Mouse (Mus musculus): ENCODE measurements around the gene Trem3. TPM values are rescaled to one million over a fixed set of nuclear protein-coding genes. Genes with fewer than 3 reads are reported as not detected.

Trem3 gene
- polyA plus RNA-seq, 1 experiment from 2014 or later = not detected

DNA sequence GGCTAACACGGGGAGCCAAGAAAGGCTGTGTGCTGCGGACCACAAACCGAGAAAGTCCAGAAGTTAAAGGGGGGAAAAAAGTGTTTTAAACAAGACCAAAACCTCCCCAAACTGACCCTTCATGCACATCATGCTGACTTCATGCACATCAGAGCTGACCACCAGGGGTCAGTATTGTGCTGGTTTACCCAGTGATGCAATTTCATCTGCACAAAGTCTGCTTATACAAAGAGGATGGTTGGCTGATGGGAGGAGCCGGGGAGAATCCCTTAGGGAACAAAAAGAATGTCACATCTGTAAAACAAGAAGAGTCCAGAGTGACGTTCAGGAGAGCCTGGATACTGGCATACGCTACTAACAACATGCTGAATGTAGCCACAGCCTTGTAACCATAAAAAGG is 27.3 kb downstream of the Trem3 start:
- Histone ChIP-seq H3K27me3 (no peaks in the 10 kb centered on the region), H3K4me2 (replicated peaks) (no peak overlapping the region), H3K27ac (no peak overlapping the region), H3K9ac (no peak overlapping the region), H3K4me1 (no peaks in the 10 kb centered on the region), H3K36me3 (no peaks in the 10 kb centered on the region), H3K4me3 (no peak overlapping the region), H3K9me3 (replicated peaks) (no peaks in the 10 kb centered on the region)
- no peak for ATAC-seq (ENCODE audit: low FRiP score)
- WGBS = 27% methylated on average over 6 of the region's 6 CpGs

GRCm38 (mm10) chr17:48275736-48276135 is 28.2 kb downstream of the Trem3 start:
- Histone ChIP-seq H3K36me3 (no peaks in the 10 kb centered on the region), H3K27ac (no peak overlapping the region), H3K9ac (no peak overlapping the region), H3K4me2 (replicated peaks) (no peak overlapping the region), H3K4me1 (no peaks in the 10 kb centered on the region), H3K4me3 (no peak overlapping the region), H3K27me3 (no peaks in the 10 kb centered on the region), H3K9me3 (replicated peaks) (no peaks in the 10 kb centered on the region)
- 60% methylated on average over 7 of the region's 7 CpGs for WGBS
- ATAC-seq (ENCODE audit: low FRiP score) = no peak

DNA sequence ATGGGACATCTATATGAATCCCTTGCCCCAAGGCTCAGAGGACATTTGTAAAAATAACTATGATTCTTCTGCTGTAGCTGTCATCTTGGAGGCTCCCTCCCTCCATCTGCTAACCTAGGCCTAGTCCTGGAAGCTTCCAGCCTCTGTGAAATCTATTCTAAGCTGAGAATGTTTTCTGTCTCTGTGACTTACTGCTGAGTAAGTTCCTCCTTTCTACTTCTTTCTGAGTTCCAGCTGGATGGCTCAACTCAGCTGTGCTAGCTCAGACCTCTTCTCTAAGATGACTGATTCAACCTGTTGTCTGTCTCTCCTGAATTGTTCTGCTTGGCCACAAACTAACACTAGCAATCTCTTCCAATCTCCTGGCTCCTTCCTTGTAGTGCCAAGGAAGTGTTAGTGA is 30.8 kb downstream of the Trem3 start:
- Histone ChIP-seq H3K9ac (no peak overlapping the region), H3K4me2 (replicated peaks) (no peak overlapping the region), H3K27me3 (no peaks in the 10 kb centered on the region), H3K36me3 (no peaks in the 10 kb centered on the region), H3K9me3 (replicated peaks) (no peaks in the 10 kb centered on the region), H3K27ac (no peak overlapping the region), H3K4me3 (no peak overlapping the region), H3K4me1 (peaks cover 8% of the 10 kb centered on the region; the same call in 1 of the 2 replicates)
- ATAC-seq (ENCODE audit: low FRiP score) = no peak

GRCm38 (mm10) chr17:48279002-48279401 is 31.4 kb downstream of the Trem3 start:
- Histone ChIP-seq H3K4me3 (no peak overlapping the region), H3K36me3 (no peaks in the 10 kb centered on the region), H3K9ac (no peak overlapping the region), H3K27ac (no peak overlapping the region), H3K9me3 (replicated peaks) (no peaks in the 10 kb centered on the region), H3K4me2 (replicated peaks) (no peak overlapping the region), H3K27me3 (no peaks in the 10 kb centered on the region), H3K4me1 (peaks cover 8% of the 10 kb centered on the region; the same call in 1 of the 2 replicates)
- no peak for ATAC-seq (ENCODE audit: low FRiP score)
- WGBS = 82% methylated on average over 4 of the region's 4 CpGs

GRCm38 (mm10) chr17:48280943-48281738 is 33.6 kb downstream of the Trem3 start:
- H3K4me1 ChIP-seq = peaks cover 8% of the 10 kb centered on the region; the same call in 1 of the 2 replicates
- H3K9me3 ChIP-seq (replicated peaks) = no peaks in the 10 kb centered on the region
- peak; percentile 56; the same call in 1 of the 2 replicates for ATAC-seq (ENCODE audit: low FRiP score)
- H3K27me3 ChIP-seq = no peaks in the 10 kb centered on the region
- H3K27ac ChIP-seq = peak overlapping the region; percentile 37; the same call in 1 of the 2 replicates
- H3K4me2 ChIP-seq (replicated peaks) = peak overlapping the region; percentile 56
- H3K4me3 ChIP-seq = peak overlapping the region; percentile 30
- peak overlapping the region; percentile 53 for H3K9ac ChIP-seq
- 25% methylated on average over 18 of the region's 18 CpGs for WGBS
- no peaks in the 10 kb centered on the region for H3K36me3 ChIP-seq

- 0 out of 2 replicates have a peak, but pooled peaks have one; percentile 16 for ATAC-seq (ENCODE audit: low FRiP score)
- Histone ChIP-seq H3K4me3 (peak overlapping the region; percentile 30), H3K4me1 (peaks cover 8% of the 10 kb centered on the region; the same call in 1 of the 2 replicates), H3K4me2 (replicated peaks) (peak overlapping the region; percentile 56), H3K9ac (peak overlapping the region; percentile 53), H3K36me3 (no peaks in the 10 kb centered on the region), H3K9me3 (replicated peaks) (no peaks in the 10 kb centered on the region), H3K27ac (no peak overlapping the region), H3K27me3 (no peaks in the 10 kb centered on the region)
- WGBS = 4% methylated on average over 3 of the region's 3 CpGs
Observed at GRCm38 (mm10) chr17:48281739-48282085, 34.1 kb downstream of the Trem3 start.

DNA sequence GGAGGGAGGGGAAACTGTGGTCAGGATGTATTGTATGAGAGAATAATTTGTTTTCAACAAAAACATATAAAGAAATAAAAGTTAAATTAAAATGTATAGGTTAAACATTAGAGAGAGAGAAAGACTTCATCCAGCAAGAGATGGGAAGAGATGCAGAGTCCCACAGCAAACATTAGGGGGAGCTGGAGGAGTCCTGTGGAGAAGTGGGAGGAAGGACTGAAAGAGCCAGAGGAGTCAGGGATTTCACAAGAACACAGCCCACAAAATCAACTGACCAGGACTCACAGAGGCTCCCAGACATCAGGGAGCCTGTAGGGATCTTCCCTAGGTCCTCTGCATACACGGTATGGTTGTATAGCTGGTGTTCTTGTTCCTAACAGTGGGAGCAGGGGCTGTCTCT is 39.2 kb downstream of the Trem3 start:
- Histone ChIP-seq H3K4me3 (no peak overlapping the region), H3K9ac (no peak overlapping the region), H3K9me3 (replicated peaks) (no peaks in the 10 kb centered on the region), H3K27me3 (no peaks in the 10 kb centered on the region), H3K4me2 (replicated peaks) (no peak overlapping the region), H3K27ac (no peak overlapping the region), H3K36me3 (no peaks in the 10 kb centered on the region), H3K4me1 (no peaks in the 10 kb centered on the region)
- WGBS = 85% methylated on average over 1 of the region's 1 CpGs
- ATAC-seq (ENCODE audit: low FRiP score) = no peak

- WGBS = 59% methylated on average over 2 of the region's 2 CpGs
- H3K27me3 ChIP-seq = no peaks in the 10 kb centered on the region
- no peak overlapping the region for H3K4me2 ChIP-seq (replicated peaks)
Observed at GRCm38 (mm10) chr17:48287276-48287675, 39.7 kb downstream of the Trem3 start.

GRCm38 (mm10) chr17:48293500-48294194 is 46.1 kb downstream of the Trem3 start:
- H3K9ac ChIP-seq = no peak overlapping the region
- no peaks in the 10 kb centered on the region for H3K4me1 ChIP-seq
- no peaks in the 10 kb centered on the region for H3K36me3 ChIP-seq
- 84% methylated on average over 5 of the region's 5 CpGs for WGBS
- ATAC-seq (ENCODE audit: low FRiP score) = no peak
- no peak overlapping the region for H3K4me3 ChIP-seq
- H3K4me2 ChIP-seq (replicated peaks) = no peak overlapping the region
- H3K9me3 ChIP-seq (replicated peaks) = no peaks in the 10 kb centered on the region
- H3K27ac ChIP-seq = no peak overlapping the region
- H3K27me3 ChIP-seq = no peaks in the 10 kb centered on the region

More at GRCm38 (mm10) chr17:48287276-48287675, 39.7 kb downstream of the Trem3 start:
- Histone ChIP-seq H3K36me3 (no peaks in the 10 kb centered on the region), H3K9ac (no peak overlapping the region), H3K4me3 (no peak overlapping the region), H3K9me3 (replicated peaks) (no peaks in the 10 kb centered on the region), H3K4me1 (no peaks in the 10 kb centered on the region), H3K27ac (no peak overlapping the region)
- no peak for ATAC-seq (ENCODE audit: low FRiP score)

GRCm38 (mm10) chr17:48299203-48299602 is 51.6 kb downstream of the Trem3 start, which contains the start of gene Treml2:
Gene Treml2 (plus strand): TSS chr17:48299498.
- Histone ChIP-seq H3K4me2 (replicated peaks) (no peak within 1 kb of the TSS), H3K27me3 (no peaks in the 10 kb centered on the region), H3K4me3 (no peak within 1 kb of the TSS), H3K27ac (no peak within 1 kb of the TSS), H3K4me1 (no peaks in the 10 kb centered on the region), H3K36me3 (no peaks in the 10 kb centered on the region), H3K9ac (no peak within 1 kb of the TSS), H3K9me3 (replicated peaks) (no peaks in the 10 kb centered on the region)
- ATAC-seq (ENCODE audit: low FRiP score) = no peak
- 41% methylated on average over 3 of the region's 4 CpGs for WGBS

GRCm38 (mm10) chr17:48299756-48300155 is 52.2 kb downstream of the Trem3 start:
- Histone ChIP-seq H3K36me3 (no peaks in the 10 kb centered on the region), H3K4me3 (no peak overlapping the region), H3K9me3 (replicated peaks) (no peaks in the 10 kb centered on the region), H3K27ac (no peak overlapping the region), H3K9ac (no peak overlapping the region), H3K4me1 (no peaks in the 10 kb centered on the region), H3K4me2 (replicated peaks) (no peak overlapping the region), H3K27me3 (no peaks in the 10 kb centered on the region)
- 57% methylated on average over 7 of the region's 7 CpGs for WGBS
- ATAC-seq (ENCODE audit: low FRiP score) = no peak

DNA sequence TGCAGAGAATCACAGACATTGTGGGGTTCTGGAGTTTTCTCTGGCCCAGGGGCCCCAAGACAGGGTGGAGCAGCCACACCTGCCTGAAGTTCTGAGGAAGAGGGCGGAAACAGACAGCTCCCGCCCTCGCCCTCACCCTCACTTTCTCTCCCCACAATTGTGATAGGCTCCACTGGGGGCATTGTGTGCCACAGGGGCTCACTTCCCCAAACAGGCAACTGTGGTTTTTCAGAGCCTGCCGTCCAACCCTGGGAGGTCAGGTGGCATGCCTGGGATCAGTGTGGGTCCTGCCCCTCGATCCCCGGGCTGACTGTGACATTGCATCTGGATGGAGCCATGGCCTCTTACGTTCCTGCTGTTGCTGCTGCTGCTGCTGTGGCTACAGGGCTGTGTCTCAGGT is 52.6 kb downstream of the Trem3 start:
- 78% methylated on average over 7 of the region's 7 CpGs for WGBS
- no peak for ATAC-seq (ENCODE audit: low FRiP score)
- Histone ChIP-seq H3K36me3 (no peaks in the 10 kb centered on the region), H3K27me3 (no peaks in the 10 kb centered on the region), H3K4me2 (replicated peaks) (no peak overlapping the region), H3K4me1 (no peaks in the 10 kb centered on the region), H3K4me3 (no peak overlapping the region), H3K9ac (no peak overlapping the region), H3K27ac (no peak overlapping the region), H3K9me3 (replicated peaks) (no peaks in the 10 kb centered on the region)
